ENCODE assay signal across 8 mouse cellular contexts in genomic region chr12:109454137-109454536, GRCm38 (mm10). TPM values are rescaled to one million over a fixed set of nuclear protein-coding genes. Genes with fewer than 3 reads are reported as not detected.
DNase-seq lines count a peak whose midpoint lies in the region; ATAC-seq and TF ChIP-seq lines count a peak whose summit lies in the region.
"Had no signal": no experiment of that assay in that cellular context is flagged by ENCODE, and none has a peak within 500 bp of the region (broad histone marks: within the 10 kb centered on the region; RNA-seq: fewer than 3 reads in every experiment).

No protein-coding gene starts in this region.

- no peaks in the 10 kb centered on the region for H3K9me3 ChIP-seq in lung, embryonic 16.5 days (ENCODE audit: control insufficient read depth, low read length)
- no peaks in the 10 kb centered on the region for H3K9me3 ChIP-seq in hindbrain, embryonic 12.5 days (replicated peaks)
- H3K9me3 ChIP-seq in liver, embryonic 14.5 days (ENCODE audit: control insufficient read depth, low read length): no peaks in the 10 kb centered on the region
- H3K9me3 ChIP-seq in stomach, postnatal 0 days (ENCODE audit: control insufficient read depth, low read length): no peaks in the 10 kb centered on the region

- H3K4me3 ChIP-seq in lung, embryonic 16.5 days (ENCODE audit: low read length): peak overlapping the region; percentile 58
- peak overlapping the region; percentile 49 for H3K4me3 ChIP-seq in hindbrain, embryonic 12.5 days
- H3K4me3 ChIP-seq in liver, embryonic 14.5 days (ENCODE audit: insufficient read depth in 1 of 2, low read depth in 2 of 2, low read length in 2 of 2): peak overlapping the region; percentile 51 to 60
- peak overlapping the region; percentile 43 for H3K4me3 ChIP-seq in stomach, postnatal 0 days (ENCODE audit: low read depth, low read length)

- H3K27me3 ChIP-seq in lung, embryonic 16.5 days (ENCODE audit: control insufficient read depth, insufficient read depth, low read depth, low read length): peaks cover 19% of the 10 kb centered on the region
- peaks cover 80% of the 10 kb centered on the region for H3K27me3 ChIP-seq in hindbrain, embryonic 12.5 days
- H3K27me3 ChIP-seq in liver, embryonic 14.5 days (ENCODE audit: control insufficient read depth, insufficient read depth, low read length): peaks cover 38% of the 10 kb centered on the region
- H3K27me3 ChIP-seq in stomach, postnatal 0 days (ENCODE audit: control insufficient read depth, insufficient read depth, low read length): peaks cover 4% of the 10 kb centered on the region; the same call in 1 of the 2 replicates

- H3K9ac ChIP-seq in lung, embryonic 16.5 days (ENCODE audit: low read length): peak overlapping the region; percentile 78
- peak overlapping the region; percentile 72; the same call in 1 of the 2 replicates for H3K9ac ChIP-seq in hindbrain, embryonic 12.5 days
- H3K9ac ChIP-seq in liver, embryonic 14.5 days (replicated peaks): peak overlapping the region; percentile 45; the same call in 1 of the 2 replicates
- peak overlapping the region; percentile 9; the same call in 1 of the 2 replicates for H3K9ac ChIP-seq in stomach, postnatal 0 days (ENCODE audit: low read length)

- H3K4me1 ChIP-seq in lung, embryonic 16.5 days (replicated peaks; ENCODE audit: control insufficient read depth, insufficient read depth, low read length): peaks cover 43% of the 10 kb centered on the region
- peaks cover 81% of the 10 kb centered on the region for H3K4me1 ChIP-seq in hindbrain, embryonic 12.5 days
- H3K4me1 ChIP-seq in liver, embryonic 14.5 days (replicated peaks; ENCODE audit: control insufficient read depth in 2 of 2, insufficient read depth in 2 of 2, low read length in 1 of 2): peaks cover 0 to 11% of the 10 kb centered on the region in 2 experiments; a peak in 1 of 4 replicates
- H3K4me1 ChIP-seq in stomach, postnatal 0 days (replicated peaks; ENCODE audit: control insufficient read depth, insufficient read depth): peaks cover 6% of the 10 kb centered on the region; the same call in 1 of the 2 replicates

- no peak for ATAC-seq in lung, embryonic 16.5 days (ENCODE audit: low read depth)
- no peak for ATAC-seq in hindbrain, embryonic 12.5 days (ENCODE audit: low FRiP score)
- no peak for ATAC-seq in liver, embryonic 14.5 days (ENCODE audit: insufficient read depth)
- no peak for ATAC-seq in stomach, postnatal 0 days (ENCODE audit: low FRiP score, low TSS enrichment)

- no peaks in the 10 kb centered on the region for H3K36me3 ChIP-seq in lung, embryonic 16.5 days (ENCODE audit: control insufficient read depth, insufficient read depth, low read length)
- no peaks in the 10 kb centered on the region for H3K36me3 ChIP-seq in hindbrain, embryonic 12.5 days
- H3K36me3 ChIP-seq in liver, embryonic 14.5 days (replicated peaks; ENCODE audit: control insufficient read depth, insufficient read depth, low read depth): no peaks in the 10 kb centered on the region
- no peaks in the 10 kb centered on the region; the same call in 1 of the 2 replicates for H3K36me3 ChIP-seq in stomach, postnatal 0 days (ENCODE audit: control insufficient read depth, insufficient read depth, low read length)

- TF ChIP-seq CTCF in liver, embryonic 14.5 days (IDR thresholded peaks at IDR 0.05; ENCODE audit: low read depth): no peak
- no peak for TF ChIP-seq CTCF in stomach, postnatal 0 days (IDR thresholded peaks at IDR 0.05; ENCODE audit: low read depth)

- WGBS in lung, embryonic 16.5 days: 30% methylated on average over 13 of the region's 13 CpGs
- WGBS in hindbrain, embryonic 12.5 days: 6% methylated on average over 13 of the region's 13 CpGs
- WGBS in liver, embryonic 14.5 days (ENCODE audit: insufficient replicate concordance): 17% methylated on average over 13 of the region's 13 CpGs
- 37% methylated on average over 13 of the region's 13 CpGs for WGBS in stomach, postnatal 0 days

- H3K4me2 ChIP-seq in lung, embryonic 16.5 days (ENCODE audit: low read depth, low read length): peak overlapping the region; percentile 95
- H3K4me2 ChIP-seq in hindbrain, embryonic 12.5 days (replicated peaks): peak overlapping the region; percentile 82
- H3K4me2 ChIP-seq in liver, embryonic 14.5 days (ENCODE audit: low read depth): peak overlapping the region; percentile 41
- H3K4me2 ChIP-seq in stomach, postnatal 0 days (replicated peaks; ENCODE audit: low read depth): peak overlapping the region; percentile 71

- 0 out of 2 replicates have a peak overlapping the region, but pooled peaks have one; percentile 23 for H3K27ac ChIP-seq in lung, embryonic 16.5 days (ENCODE audit: low read length)
- H3K27ac ChIP-seq in hindbrain, embryonic 12.5 days: 0 out of 2 replicates have a peak overlapping the region, but pooled peaks have one; percentile 37
- H3K27ac ChIP-seq in liver, embryonic 14.5 days: no peak overlapping the region
- no peak overlapping the region; the same call in 1 of the 2 replicates for H3K27ac ChIP-seq in stomach, postnatal 0 days (replicated peaks)

- no peak for DNase-seq in lung, adult 18-20 months
- no peak for DNase-seq in liver, embryonic 14.5 days (ENCODE audit: low read depth in 3 of 3, low spot score in 3 of 3)
- no peak for DNase-seq in stomach, postnatal 0 days (ENCODE audit: low spot score)
- DNase-seq in layer of hippocampus, adult 9-11 months: no peak
- no peak for DNase-seq in cerebellum, adult 11 months
- DNase-seq: thymus, adult 2 months had no signal

- TF ChIP-seq EP300 in liver, embryonic 14.5 days (IDR thresholded peaks at IDR 0.05; ENCODE audit: low read depth): no peak
- TF ChIP-seq EP300 in stomach, postnatal 0 days (optimal IDR thresholded peaks at IDR 0.05): no peak

RNA-seq across cellular contexts. Expression of gene Dlk1, which starts 1.5 kb away (rescaled TPM):
- 702 and 746 TPM in 2 replicates for polyA plus RNA-seq in lung, embryonic 16.5 days (2015; fragmentation: Nextera tagmentation; extraction: Ambion mirVana)
- 140 and 145 TPM in 2 replicates for polyA plus RNA-seq in hindbrain, embryonic 12.5 days (2016; fragmentation: Nextera tagmentation; extraction: Ambion mirVana)
- polyA plus RNA-seq in liver, embryonic 14.5 days (2012; rRNA removed): 969 and 1,200 TPM in 2 replicates
- polyA plus RNA-seq in liver, embryonic 14.5 days (2014; fragmentation: Nextera tagmentation; extraction: Ambion mirVana): 327 and 387 TPM in 2 replicates
- polyA plus RNA-seq in stomach, postnatal 0 days (2015; fragmentation: Nextera tagmentation; extraction: Ambion mirVana): 183 and 187 TPM in 2 replicates

Comparison
In these comparisons a context has a peak if more than half of its experiments do, and no peak if none do; other contexts are left out.
1. H3K27ac ChIP-seq: peak in lung, embryonic 16.5 days (single experiment) and hindbrain, embryonic 12.5 days (single experiment); none in liver, embryonic 14.5 days (single experiment) and stomach, postnatal 0 days (single experiment).
2. H3K4me2 ChIP-seq: peak in every context shown above with its lines; median percentile 95 in lung, embryonic 16.5 days; 82 in hindbrain, embryonic 12.5 days; 71 in stomach, postnatal 0 days; 41 in liver, embryonic 14.5 days.
3. H3K9ac ChIP-seq: peak in every context shown above with its lines; median percentile 78 in lung, embryonic 16.5 days; 72 in hindbrain, embryonic 12.5 days; 45 in liver, embryonic 14.5 days; 9 in stomach, postnatal 0 days.
4. Peak in every context shown above with its lines, with median percentiles within 50 percentile points of each other: H3K4me3 ChIP-seq.